Mouse (Mus musculus) hindbrain, postnatal 0 days (tissue): ENCODE results near the gene Dcbld1. TPM values are rescaled to one million over a fixed set of nuclear protein-coding genes. Genes with fewer than 3 reads are reported as not detected.
A peak's percentile ranks its signal among the peaks of the same experiment; 100 is the strongest.

Experiments used
- ATAC-seq: fragments of 200-750 bp; cut with Nextera tagmentation; 2 replicates; pipeline ENCODE4 v1.8.0; 2017; ENCODE audit warnings: mild to moderate bottlenecking, moderate TSS enrichment, moderate library complexity
- DNase-seq: peaks from one replicate; pipeline ENCODE4 v3.0.0-alpha.2; 2015; ENCODE audit warnings: low spot score
- H3K27ac ChIP-seq: fragments of 300-500 bp; sonication (generic); 2 replicates; pipeline ENCODE4 v1.5.1; 2014; ENCODE audit warnings: mild to moderate bottlenecking
- H3K27me3 ChIP-seq: fragments of 300-500 bp; sonication (generic); 2 replicates; pipeline ENCODE4 v1.6.1; 2014; ENCODE audit warnings: low read length, mixed read lengths; ENCODE audit not compliant: insufficient read depth
- H3K36me3 ChIP-seq: fragments of 300-500 bp; sonication (generic); 2 replicates; pipeline ENCODE4 v1.6.1; 2014; ENCODE audit warnings: low read length, mixed read lengths; ENCODE audit not compliant: insufficient read depth
- H3K4me1 ChIP-seq: fragments of 300-500 bp; sonication (generic); 2 replicates; pipeline ENCODE4 v1.6.1; 2014; ENCODE audit warnings: antibody characterized with exemption, low read length, mixed read lengths; ENCODE audit not compliant: insufficient read depth
- H3K4me2 ChIP-seq: fragments of 300-500 bp; sonication (generic); 2 replicates; pipeline ENCODE4 v1.6.1; 2014; ENCODE audit warnings: low read depth, mild to moderate bottlenecking, low read length, moderate library complexity, mixed read lengths
- H3K4me3 ChIP-seq: fragments of 300-500 bp; sonication (generic); 2 replicates; pipeline ENCODE4 v1.5.1; 2014; ENCODE audit warnings: low read length
- H3K9ac ChIP-seq: fragments of 300-500 bp; sonication (generic); replicated peaks from 2 replicates; pipeline ENCODE4 v1.6.1; 2014; ENCODE audit warnings: mild to moderate bottlenecking, low read length, moderate library complexity, mixed read lengths
- H3K9me3 ChIP-seq: fragments of 300-500 bp; sonication (generic); 2 replicates; pipeline ENCODE4 v1.6.1; 2016; ENCODE audit warnings: low read length, mixed read lengths
- CTCF ChIP-seq: IDR thresholded peaks from 2 replicates; pipeline ENCODE4 v1.5.1; 2016; ENCODE audit warnings: antibody characterized with exemption, control low read depth, low read depth
- WGBS: fragments of 180-500 bp; shearing (Covaris S2); extraction: QIAGEN DNeasy Blood & Tissue Kit; methylation state at CpG from one replicate; pipeline ENCODE4 v1.1.7; 2014; 5-methylcytosine and 5-hydroxymethylcytosine counted together
- polyA plus RNA-seq: library from polyadenylated mRNA; unstranded; fragments of >200 nt; fragmentation: Nextera tagmentation; extraction: Ambion mirVana; gene quantifications from 2 replicates; pipeline ENCODE4 v1.2.1, GENCODE M21; 2015
- total RNA-seq: library from RNA; depleted of rRNA; stranded (reverse); fragments of >200 nt; gene quantifications from 2 replicates; pipeline ENCODE4 v1.2.3, GENCODE M21; 2014; rRNA removed

Dcbld1 gene
- total RNA-seq = 12.2 and 14.4 TPM in 2 replicates
- 19.1 and 20.2 TPM in 2 replicates for polyA plus RNA-seq

GRCm38 (mm10) chr10:52233301-52233968 lies at the start of gene Dcbld1:
TSS of gene Dcbld1 (plus strand) at chr10:52233619.
- peak; percentile 79 for DNase-seq

GRCm38 (mm10) chr10:52185900-52186299 lies 47.5 kb upstream of the Dcbld1 start:
- WGBS = 83% methylated on average over 4 of the region's 4 CpGs
- DNase-seq (no peak), ATAC-seq (no peak)
- Histone ChIP-seq H3K9ac (no peak overlapping the region), H3K4me2 (no peak overlapping the region), H3K4me1 (no peaks in the 10 kb centered on the region), H3K36me3 (no peaks in the 10 kb centered on the region), H3K27ac (no peak overlapping the region), H3K9me3 (no peaks in the 10 kb centered on the region), H3K27me3 (no peaks in the 10 kb centered on the region), H3K4me3 (no peak overlapping the region)
- no peak for TF ChIP-seq CTCF

More at GRCm38 (mm10) chr10:52233301-52233968, at the start of gene Dcbld1:
- Histone ChIP-seq H3K27me3 (no peaks in the 10 kb centered on the region), H3K9ac (peak within 1 kb of the TSS; percentile 86), H3K9me3 (no peaks in the 10 kb centered on the region), H3K4me3 (peak within 1 kb of the TSS; percentile 92), H3K27ac (peak within 1 kb of the TSS; percentile 71), H3K36me3 (no peaks in the 10 kb centered on the region), H3K4me2 (peak within 1 kb of the TSS; percentile 88), H3K4me1 (no peaks in the 10 kb centered on the region)
- WGBS = 2% methylated on average over 35 of the region's 60 CpGs
- TF ChIP-seq CTCF = no peak
- peak; percentile 94 for ATAC-seq

- ATAC-seq (no peak), DNase-seq (no peak)
- no peak within 1 kb of the TSS for H3K9ac ChIP-seq
- WGBS = 85% methylated on average over 7 of the region's 7 CpGs
- H3K27me3 ChIP-seq = no peaks in the 10 kb centered on the region
- no peaks in the 10 kb centered on the region for H3K36me3 ChIP-seq
- H3K4me3 ChIP-seq = no peak within 1 kb of the TSS
- H3K27ac ChIP-seq = no peak within 1 kb of the TSS
- TF ChIP-seq CTCF = no peak
- H3K4me1 ChIP-seq = no peaks in the 10 kb centered on the region
- no peak within 1 kb of the TSS for H3K4me2 ChIP-seq
- no peaks in the 10 kb centered on the region for H3K9me3 ChIP-seq
Measured at GRCm38 (mm10) chr10:52194957-52195852, 38.2 kb upstream of the Dcbld1 start, which contains the start of gene Ros1. TSS of gene Ros1 (minus strand) at chr10:52195244.

- 85% methylated on average over 2 of the region's 2 CpGs for WGBS
- Histone ChIP-seq H3K27me3 (no peaks in the 10 kb centered on the region), H3K4me2 (no peak overlapping the region), H3K27ac (no peak overlapping the region), H3K4me1 (no peaks in the 10 kb centered on the region), H3K4me3 (no peak overlapping the region), H3K36me3 (no peaks in the 10 kb centered on the region), H3K9me3 (no peaks in the 10 kb centered on the region), H3K9ac (no peak overlapping the region)
- no peak for DNase-seq
- no peak for TF ChIP-seq CTCF
- no peak for ATAC-seq
Measured at GRCm38 (mm10) chr10:52204006-52204405, 29.4 kb upstream of the Dcbld1 start.

- H3K4me1 ChIP-seq = no peaks in the 10 kb centered on the region
- H3K27ac ChIP-seq = no peak overlapping the region
- H3K4me2 ChIP-seq = no peak overlapping the region
- WGBS = 64% methylated on average over 2 of the region's 2 CpGs
- DNase-seq = no peak
- no peak overlapping the region for H3K4me3 ChIP-seq
- TF ChIP-seq CTCF = no peak
- H3K36me3 ChIP-seq = no peaks in the 10 kb centered on the region
- ATAC-seq = no peak
- H3K9ac ChIP-seq = no peak overlapping the region
- no peaks in the 10 kb centered on the region for H3K9me3 ChIP-seq
- no peaks in the 10 kb centered on the region for H3K27me3 ChIP-seq
Measured at GRCm38 (mm10) chr10:52215267-52215818, 18.1 kb upstream of the Dcbld1 start.

GRCm38 (mm10) chr10:52216797-52217563 lies 16.4 kb upstream of the Dcbld1 start:
- Histone ChIP-seq H3K36me3 (no peaks in the 10 kb centered on the region), H3K27ac (no peak overlapping the region), H3K4me1 (no peaks in the 10 kb centered on the region), H3K9me3 (no peaks in the 10 kb centered on the region), H3K4me2 (no peak overlapping the region), H3K27me3 (no peaks in the 10 kb centered on the region), H3K9ac (no peak overlapping the region), H3K4me3 (no peak overlapping the region)
- TF ChIP-seq CTCF = peak; percentile 87
- WGBS = 26% methylated on average over 7 of the region's 7 CpGs
- ATAC-seq = peak; percentile 72
- peak; percentile 84 for DNase-seq
